Mouse (Mus musculus) heart, embryonic 13.5 days (tissue): Measurements from ENCODE around the gene Ripk3. TPM values are rescaled to one million over a fixed set of nuclear protein-coding genes. Genes with fewer than 3 reads are reported as not detected.

Source experiments
- polyA plus RNA-seq: library from polyadenylated mRNA; unstranded; fragments of >200 nt; fragmentation: Nextera tagmentation; extraction: Ambion mirVana; gene quantifications from 2 replicates; pipeline ENCODE4 v1.2.1, GENCODE M21; 2015

The Ripk3 gene
- polyA plus RNA-seq, 1 experiment from 2014 or later, result 18.8 TPM

Other genes starting within 250 kb of the Ripk3 start
- gene Pck2, start 248.6 kb downstream of the Ripk3 start, polyA plus RNA-seq, result 40.9 and 43.9 TPM in 2 replicates
- 60.0 and 66.2 TPM in 2 replicates for gene Dcaf11, start 228.9 kb downstream of the Ripk3 start, polyA plus RNA-seq
- 0.56 and 1.3 TPM in 2 replicates for gene A730061H03Rik, start 228.5 kb downstream of the Ripk3 start, polyA plus RNA-seq
- 100 and 109 TPM in 2 replicates for gene Fitm1, start 213.2 kb downstream of the Ripk3 start, polyA plus RNA-seq
- gene Psme1, start 210.7 kb downstream of the Ripk3 start, polyA plus RNA-seq, result 212 and 219 TPM in 2 replicates
- gene Emc9, start 203.6 kb downstream of the Ripk3 start, polyA plus RNA-seq, result 14.8 and 19.1 TPM in 2 replicates
- gene Psme2, start 197.8 kb downstream of the Ripk3 start, polyA plus RNA-seq, result 191 and 205 TPM in 2 replicates
- gene Rnf31, start 197.2 kb downstream of the Ripk3 start, polyA plus RNA-seq, result 12.5 and 15.2 TPM in 2 replicates
- gene Irf9, start 185.3 kb downstream of the Ripk3 start, polyA plus RNA-seq, result 9.7 and 10.1 TPM in 2 replicates
- gene Rec8, start 170.8 kb downstream of the Ripk3 start, polyA plus RNA-seq, result 13.4 and 15.1 TPM in 2 replicates
- gene Ipo4, start 152.9 kb downstream of the Ripk3 start, polyA plus RNA-seq, result 64.8 and 67.1 TPM in 2 replicates
- gene Gm49378, start 151.0 kb downstream of the Ripk3 start, polyA plus RNA-seq, result 1.4 and 1.6 TPM in 2 replicates
- gene Tm9sf1, start 145.1 kb downstream of the Ripk3 start, polyA plus RNA-seq, result 77.8 and 81.5 TPM in 2 replicates
- 0.43 and 0.53 TPM in 2 replicates for gene Tssk4, start 138.7 kb downstream of the Ripk3 start, polyA plus RNA-seq
- gene Mdp1, start 128.4 kb downstream of the Ripk3 start, polyA plus RNA-seq, result 74.3 and 83.3 TPM in 2 replicates
- gene Gmpr2, start 116.9 kb downstream of the Ripk3 start, polyA plus RNA-seq, result 39.3 and 47.4 TPM in 2 replicates
- gene Nedd8, start 116.7 kb downstream of the Ripk3 start, polyA plus RNA-seq, result 471 and 507 TPM in 2 replicates
- 30.9 and 32.1 TPM in 2 replicates for gene Tinf2, start 107.0 kb downstream of the Ripk3 start, polyA plus RNA-seq
- 0.23 and 0.25 TPM in 2 replicates for gene Tgm1, start 74.9 kb downstream of the Ripk3 start, polyA plus RNA-seq
- 22.8 and 23.4 TPM in 2 replicates for gene Rabggta, start 66.6 kb downstream of the Ripk3 start, polyA plus RNA-seq
- gene Dhrs1, start 43.2 kb downstream of the Ripk3 start, polyA plus RNA-seq, result 54.8 and 66.9 TPM in 2 replicates
- 22.8 and 23.9 TPM in 2 replicates for gene Nop9, start 43.2 kb downstream of the Ripk3 start, polyA plus RNA-seq
- gene Cideb, start 30.4 kb downstream of the Ripk3 start, polyA plus RNA-seq, result 1.2 and 2.1 TPM in 2 replicates
- gene Ltb4r2, start 27.4 kb downstream of the Ripk3 start, polyA plus RNA-seq, result 0.25 and 0.27 TPM in 2 replicates
- gene Ltb4r1, start 22.9 kb downstream of the Ripk3 start, polyA plus RNA-seq, result 0.48 and 0.71 TPM in 2 replicates
- gene Adcy4, start 4.8 kb downstream of the Ripk3 start, polyA plus RNA-seq, result 17.7 TPM in 2 replicates
- gene Nfatc4, start 34.3 kb upstream of the Ripk3 start, polyA plus RNA-seq, result 12.5 and 14.0 TPM in 2 replicates
- gene Nynrin, start 65.1 kb upstream of the Ripk3 start, polyA plus RNA-seq, result 16.5 and 18.2 TPM in 2 replicates
- 0.27 and 0.31 TPM in 2 replicates for gene Cbln3, start 95.5 kb upstream of the Ripk3 start, polyA plus RNA-seq
- 9.5 and 9.8 TPM in 2 replicates for gene Khnyn, start 96.1 kb upstream of the Ripk3 start, polyA plus RNA-seq
- 48.2 and 51.6 TPM in 2 replicates for gene Sdr39u1, start 111.4 kb upstream of the Ripk3 start, polyA plus RNA-seq
- gene Cma1, start 155.8 kb upstream of the Ripk3 start, polyA plus RNA-seq, result 0.78 and 0.86 TPM in 2 replicates
- not detected in 2 replicates for gene Cma2, start 162.1 kb upstream of the Ripk3 start, polyA plus RNA-seq
- not detected in 2 replicates for gene Mcpt1, start 229.1 kb upstream of the Ripk3 start, polyA plus RNA-seq
- not detected in 2 replicates for gene Mcpt9, start 241.6 kb upstream of the Ripk3 start, polyA plus RNA-seq